Mouse (Mus musculus): Measurements from ENCODE around the gene Pdia2.

Gene Pdia2

DNA sequence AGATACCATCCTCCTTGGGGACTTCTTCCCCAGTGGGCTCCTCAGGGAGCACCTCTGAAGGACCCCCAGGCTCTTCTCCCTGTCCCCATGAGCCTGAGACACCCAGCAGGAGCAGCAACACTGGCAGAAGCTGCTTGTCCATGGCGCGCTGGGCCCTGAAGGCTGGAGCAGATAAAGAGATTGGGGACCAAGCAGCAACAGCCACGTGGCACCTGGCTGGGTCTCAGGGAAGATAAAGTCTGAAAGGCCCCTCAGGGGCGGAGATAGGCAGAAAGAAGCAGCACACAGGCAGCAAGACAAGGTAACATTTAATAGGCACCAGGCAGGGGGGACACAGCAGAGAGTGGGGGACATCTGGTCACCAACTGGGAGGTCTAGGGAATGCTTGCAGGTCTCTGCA, at the start of gene Pdia2:
Gene Pdia2, minus strand, starts transcription at position 196 of the 400 bp plus-strand sequence.
- DNase-seq (ENCODE audit: low spot score in 2 of 2): no peak

DNA sequence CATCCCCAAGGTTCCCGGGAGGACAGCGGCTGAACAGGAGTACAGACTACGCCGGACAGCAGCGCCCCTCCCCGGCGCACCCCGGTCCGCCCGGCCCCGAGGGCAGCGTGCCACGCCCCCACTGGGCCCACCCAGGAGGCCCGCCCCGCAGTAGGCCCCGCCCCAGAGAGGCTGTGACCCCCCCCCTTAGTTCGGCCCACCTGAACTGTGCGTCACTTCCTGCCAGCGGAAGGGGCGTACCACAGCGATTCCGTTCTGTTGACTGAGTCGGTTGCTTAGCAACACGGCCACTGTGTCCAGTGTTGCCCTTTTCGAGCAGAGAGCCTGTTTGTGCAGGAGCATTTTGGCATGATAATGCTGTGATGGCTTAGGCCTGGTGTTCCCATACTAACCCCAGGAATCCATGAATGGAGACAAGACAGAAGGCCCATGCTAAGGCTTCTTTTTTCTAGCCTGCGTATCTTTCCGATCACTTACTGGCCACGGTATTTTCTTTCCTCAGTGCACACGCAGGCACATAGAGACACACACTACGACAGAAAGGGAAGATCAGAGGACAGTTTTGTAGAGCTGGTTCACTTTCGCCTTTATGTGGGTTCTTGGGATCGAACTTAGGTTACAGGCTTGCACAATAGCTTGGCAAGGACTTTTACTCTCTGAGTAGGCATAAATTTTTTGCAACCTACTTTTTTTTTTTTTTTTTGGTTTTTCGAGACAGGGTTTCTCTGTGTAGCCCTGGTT, 45.4 kb upstream of the Pdia2 start, which contains the start of gene Fam234a:
Gene Fam234a, minus strand, starts transcription at position 142 of the 741 bp plus-strand sequence.
- peak; percentile 90 to 91 for DNase-seq (ENCODE audit: low spot score in 2 of 2)

DNA sequence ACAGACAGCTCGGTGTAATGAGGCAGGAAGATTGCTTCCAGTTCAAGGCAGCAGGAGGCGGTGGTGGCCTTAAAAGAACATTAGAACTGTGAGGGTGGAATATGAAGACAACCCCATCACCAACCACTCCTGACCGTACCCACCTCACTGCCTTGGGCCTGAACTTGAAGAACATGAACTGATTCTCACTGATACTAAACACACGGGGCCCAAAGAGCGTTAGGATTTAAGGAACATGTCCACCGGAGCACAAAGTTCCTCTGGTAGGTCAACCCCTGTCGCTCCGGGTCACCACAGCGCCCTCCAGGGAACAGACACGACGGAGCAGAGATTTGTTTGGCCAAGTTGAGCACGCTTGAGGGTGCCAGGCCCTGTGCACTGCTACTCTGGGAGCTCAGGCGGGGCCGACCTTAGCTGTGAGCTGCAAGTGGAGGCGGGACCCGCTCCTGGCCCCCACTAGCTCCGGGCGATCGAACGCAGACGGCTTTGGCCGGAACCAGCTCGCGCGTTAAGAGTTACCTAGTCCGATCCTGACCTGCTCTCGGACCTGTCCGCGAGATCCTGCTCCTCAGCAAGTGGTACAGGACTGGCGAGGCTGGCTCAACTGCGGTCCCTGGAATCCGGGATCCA, 44.7 kb upstream of the Pdia2 start:
- DNase-seq (ENCODE audit: low spot score in 2 of 2): peak in 1 of 2 experiments; percentile 72

DNA sequence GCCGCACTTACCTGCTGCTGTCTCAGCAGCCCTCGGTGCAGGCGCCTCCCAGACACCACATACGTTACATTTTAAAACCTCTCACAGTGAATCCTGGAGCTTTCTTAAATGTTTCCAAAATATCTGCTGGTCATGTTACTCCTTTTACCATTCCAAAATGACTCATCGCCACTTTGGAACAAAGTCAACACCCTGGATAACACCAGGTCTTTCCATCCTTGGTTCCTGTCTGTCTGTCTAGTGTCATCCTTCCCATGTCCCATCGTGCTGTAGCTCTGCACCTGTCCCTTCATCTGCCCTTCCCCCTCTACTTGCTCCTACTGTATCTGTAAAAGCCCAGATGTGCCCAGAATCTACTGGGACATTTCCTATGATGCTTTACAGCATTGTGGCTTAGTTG, 42.1 kb upstream of the Pdia2 start:
- no peak for DNase-seq (ENCODE audit: low spot score in 2 of 2)

DNA sequence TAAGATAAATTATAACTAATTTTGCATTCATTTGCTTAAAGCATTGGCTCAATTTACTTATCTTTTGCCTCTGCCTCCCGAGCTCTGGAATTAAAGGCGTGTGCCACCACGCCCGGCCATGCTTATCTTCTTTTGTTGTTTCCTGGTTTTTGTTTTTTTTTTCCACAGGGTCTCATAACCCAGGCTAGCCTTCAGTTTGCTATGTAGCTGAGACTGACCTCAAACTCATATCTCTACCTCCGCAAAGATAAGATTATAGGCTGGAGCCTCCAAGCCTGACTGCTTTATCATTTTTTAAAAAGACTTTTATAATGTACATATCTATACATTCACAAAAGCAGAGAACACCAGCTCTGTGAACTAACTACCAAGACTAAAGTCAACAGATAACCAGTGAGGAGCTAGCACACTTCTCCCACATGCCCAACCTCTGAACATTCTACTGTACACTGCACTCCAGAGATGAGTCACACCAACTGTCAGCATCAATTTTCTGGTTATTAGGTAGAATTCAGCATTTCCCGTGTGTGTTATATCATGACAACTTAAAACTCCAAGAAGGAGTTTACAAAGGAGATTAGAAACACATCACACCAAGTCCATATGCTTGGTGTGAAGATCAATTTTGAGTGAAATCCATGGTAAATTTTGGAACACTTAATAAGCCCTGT, 41.4 kb upstream of the Pdia2 start:
- no peak for DNase-seq (ENCODE audit: low spot score in 2 of 2)

DNA sequence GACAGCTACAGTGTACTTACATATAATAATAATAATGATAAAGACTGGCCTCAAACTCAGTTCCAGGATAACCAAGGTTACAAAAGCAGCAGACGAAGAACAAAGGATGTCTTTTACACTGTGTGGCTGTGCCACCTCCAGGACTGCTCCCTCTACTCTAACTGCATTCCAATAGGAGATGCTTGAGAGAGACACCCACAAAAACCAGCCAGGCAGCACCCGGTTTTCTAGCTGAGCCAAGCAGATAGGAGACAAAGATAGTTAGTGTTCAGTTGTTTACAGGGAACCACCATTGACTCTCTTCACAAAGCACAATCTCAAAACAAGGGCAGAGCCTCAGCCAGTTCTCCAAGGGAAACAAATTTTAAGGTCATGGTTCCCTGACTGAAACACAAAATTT, 40.7 kb upstream of the Pdia2 start:
- DNase-seq (ENCODE audit: low spot score in 2 of 2): no peak

DNA sequence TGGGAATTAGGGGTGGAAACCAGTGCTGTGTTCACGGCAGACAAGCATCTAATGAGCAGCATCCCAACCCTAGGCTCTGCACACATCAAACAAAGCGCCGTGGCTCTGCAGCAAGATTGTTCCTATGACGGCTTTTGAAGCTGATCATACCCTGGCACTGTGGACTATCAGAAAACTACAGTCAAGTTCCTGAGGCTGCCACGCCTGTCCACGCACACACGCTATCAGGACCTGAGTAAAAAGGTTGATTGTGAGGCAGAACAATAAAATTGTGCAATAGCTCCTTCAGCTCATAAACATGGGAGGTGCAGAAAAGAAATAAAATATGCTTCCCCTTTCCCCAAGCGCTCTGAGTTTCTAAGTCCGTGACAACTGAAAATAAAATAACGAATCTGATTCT, 38.8 kb upstream of the Pdia2 start:
- DNase-seq (ENCODE audit: low spot score in 2 of 2): no peak

DNA sequence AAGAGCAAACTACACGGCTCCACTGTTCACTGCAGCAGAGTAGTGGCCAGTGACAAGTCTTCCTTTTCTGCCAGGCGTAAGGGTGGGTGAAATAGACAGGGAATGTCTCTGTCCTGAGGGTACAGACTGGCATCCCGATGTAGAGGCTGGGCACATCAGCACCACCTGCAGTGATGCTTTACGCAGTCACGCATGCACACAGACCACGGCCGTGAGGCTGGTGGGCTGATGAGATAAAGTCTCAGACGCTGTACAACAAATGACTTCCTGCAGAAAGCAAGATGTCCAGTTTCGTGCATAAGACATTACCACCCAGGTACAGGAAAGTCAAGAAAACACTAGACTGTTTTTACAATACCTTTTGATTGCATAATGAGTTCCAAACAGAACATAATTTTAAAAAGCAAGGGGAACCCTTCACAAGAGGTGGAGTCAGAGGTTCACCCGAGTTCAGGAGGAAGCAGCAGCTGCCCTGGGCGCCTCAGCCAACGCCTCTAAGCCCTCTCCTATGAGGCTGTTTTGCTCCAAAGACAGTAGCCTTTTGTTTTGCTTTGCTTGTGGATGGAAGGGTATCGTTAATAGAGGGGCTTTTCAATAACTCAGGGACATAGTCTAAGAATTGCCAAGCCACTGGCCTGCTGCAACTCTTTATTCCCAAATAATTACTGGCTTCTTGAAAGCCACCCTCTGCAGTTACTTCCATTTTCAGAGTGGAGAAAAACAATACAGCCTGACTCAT, 36.4 kb upstream of the Pdia2 start:
- no peak for DNase-seq (ENCODE audit: low spot score in 2 of 2)

DNA sequence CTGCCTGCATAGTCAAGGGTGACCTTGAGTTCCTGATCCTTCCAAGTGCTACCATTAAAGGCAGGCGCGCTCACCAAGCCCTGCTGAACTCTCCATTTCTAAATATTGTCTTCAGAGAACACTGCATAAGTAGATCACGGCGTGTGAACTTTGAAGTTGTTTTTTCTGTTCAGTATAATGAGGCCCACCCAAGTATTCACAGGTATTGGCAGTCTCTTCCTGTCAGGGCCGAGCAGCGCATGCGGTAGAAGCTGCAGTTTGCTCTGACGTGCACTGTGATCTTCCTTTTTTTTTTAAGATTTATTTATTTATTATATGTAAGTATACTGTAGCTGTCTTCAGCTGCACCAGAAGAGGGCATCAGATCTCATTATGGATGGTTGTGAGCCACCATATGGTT, 35.5 kb upstream of the Pdia2 start:
- peak; percentile 9 to 19 for DNase-seq (ENCODE audit: low spot score in 2 of 2)

DNA sequence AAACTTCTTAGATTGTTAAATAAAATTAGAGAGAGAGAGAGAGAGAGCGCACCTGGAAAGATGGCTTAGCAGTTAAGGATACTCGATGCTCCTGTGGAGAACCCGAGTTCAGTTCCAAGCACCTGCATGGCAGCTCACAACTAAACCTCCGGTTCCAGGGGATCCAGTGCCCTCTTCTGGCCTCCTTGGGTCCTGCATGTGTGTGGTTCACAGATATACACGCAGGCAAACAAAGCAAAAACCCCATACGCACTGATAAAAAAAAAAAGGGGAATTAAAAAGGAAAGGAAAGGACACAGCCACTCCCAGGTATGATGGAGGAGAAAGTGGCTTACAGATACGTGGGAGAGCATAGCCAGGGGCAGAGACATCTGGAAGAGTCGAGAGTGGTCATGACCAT, 34.0 kb upstream of the Pdia2 start:
- DNase-seq (ENCODE audit: low spot score in 2 of 2): no peak

DNA sequence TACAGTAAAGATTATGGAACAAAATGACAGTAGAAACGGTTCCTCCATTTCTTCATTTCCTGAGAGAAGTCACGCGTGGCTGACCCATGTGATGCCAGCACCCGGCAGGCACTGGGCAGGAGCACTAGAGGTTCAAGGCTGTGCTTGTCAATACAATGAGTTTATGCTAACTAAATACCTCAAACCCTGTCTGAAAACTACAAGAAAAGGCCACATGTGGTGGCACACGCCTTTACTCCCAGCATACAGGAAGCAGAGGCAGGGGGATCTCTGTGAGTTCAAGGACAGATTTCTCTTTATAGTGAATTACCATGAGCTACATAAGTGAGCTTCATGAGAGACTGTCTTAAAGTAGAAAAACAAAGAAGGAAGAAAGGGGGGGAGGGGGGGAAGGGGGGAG, 32.3 kb upstream of the Pdia2 start:
- no peak for DNase-seq (ENCODE audit: low spot score in 2 of 2)

DNA sequence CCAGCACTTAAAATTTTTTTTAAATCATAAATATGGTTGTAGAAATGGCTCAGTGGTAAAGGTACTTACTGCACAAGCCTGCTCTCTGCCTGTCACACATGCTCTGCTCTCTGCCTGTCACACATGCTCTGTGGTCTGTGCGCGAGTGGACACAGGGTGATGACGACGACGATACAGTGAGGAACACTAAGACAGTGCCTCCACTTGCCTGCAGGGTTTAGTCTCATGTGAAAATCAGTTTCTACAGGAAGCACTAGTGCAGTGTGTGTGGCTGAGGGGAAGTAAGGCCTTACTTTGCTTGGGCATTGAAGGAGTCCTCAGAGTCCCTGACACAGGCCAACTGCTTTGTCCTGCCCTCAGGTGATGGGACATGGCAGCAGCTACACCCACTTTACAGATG, 30.9 kb upstream of the Pdia2 start:
- peak; percentile 37 to 42 for DNase-seq (ENCODE audit: low spot score in 2 of 2)

DNA sequence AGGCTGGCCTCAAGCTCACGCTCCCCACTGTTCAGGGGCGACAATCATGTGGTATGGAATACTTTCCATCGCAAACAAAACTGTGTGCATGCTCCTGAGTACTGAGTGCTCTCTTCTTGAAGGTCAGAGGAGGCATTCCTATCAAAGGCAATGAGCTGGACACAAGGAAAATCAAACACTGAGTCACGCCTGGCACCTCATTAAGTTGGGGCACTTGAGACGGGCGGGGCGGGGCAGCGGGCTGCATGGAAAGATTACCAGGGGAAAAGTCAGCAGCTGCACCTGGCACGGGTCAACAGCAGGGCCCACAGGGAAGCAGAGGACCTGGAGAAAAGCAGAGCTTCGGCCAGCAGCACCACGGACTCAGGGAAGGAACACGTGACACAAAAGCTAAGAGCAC, 26.3 kb upstream of the Pdia2 start:
- no peak for DNase-seq (ENCODE audit: low spot score in 2 of 2)

DNA sequence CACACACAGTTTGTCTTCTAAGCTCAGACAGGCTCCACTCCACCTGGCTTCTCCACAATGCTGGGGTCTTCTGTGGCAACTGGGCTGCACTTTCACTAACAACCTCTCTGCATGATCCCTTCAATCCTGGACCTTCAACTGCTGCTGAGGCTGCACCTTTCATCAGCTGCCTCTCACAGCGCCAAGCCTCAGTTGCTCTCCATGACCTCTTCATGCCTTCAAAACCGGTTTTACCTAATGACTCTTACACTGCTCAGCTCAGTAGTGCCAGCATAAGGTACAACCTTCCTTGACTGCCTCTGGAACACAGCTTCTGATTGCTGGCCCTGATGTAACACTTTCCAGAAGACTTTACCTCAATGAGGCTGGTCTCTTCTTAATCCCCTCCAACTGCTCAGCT, 22.6 kb upstream of the Pdia2 start:
- no peak for DNase-seq (ENCODE audit: low spot score in 2 of 2)

DNA sequence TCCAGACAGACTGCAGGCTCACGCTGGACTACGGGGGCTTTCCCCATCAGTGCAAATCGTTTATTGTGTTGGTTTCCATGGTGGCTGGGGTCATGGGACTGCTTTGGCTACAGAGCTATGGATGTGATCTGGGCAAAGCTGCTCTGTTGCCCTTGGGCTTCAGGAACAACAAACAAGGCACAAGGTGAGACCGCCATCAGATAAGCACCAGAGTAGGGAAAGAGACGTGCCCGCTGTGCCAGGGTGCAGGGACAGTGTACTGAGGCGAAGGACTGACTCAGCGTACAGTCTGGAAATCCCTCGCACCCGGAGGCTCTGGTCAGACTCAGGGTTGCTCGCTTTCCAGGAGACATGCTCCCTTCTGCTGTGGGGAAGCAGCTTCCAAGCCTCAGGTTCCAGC, 13.8 kb upstream of the Pdia2 start:
- no peak for DNase-seq (ENCODE audit: low spot score in 2 of 2)

DNA sequence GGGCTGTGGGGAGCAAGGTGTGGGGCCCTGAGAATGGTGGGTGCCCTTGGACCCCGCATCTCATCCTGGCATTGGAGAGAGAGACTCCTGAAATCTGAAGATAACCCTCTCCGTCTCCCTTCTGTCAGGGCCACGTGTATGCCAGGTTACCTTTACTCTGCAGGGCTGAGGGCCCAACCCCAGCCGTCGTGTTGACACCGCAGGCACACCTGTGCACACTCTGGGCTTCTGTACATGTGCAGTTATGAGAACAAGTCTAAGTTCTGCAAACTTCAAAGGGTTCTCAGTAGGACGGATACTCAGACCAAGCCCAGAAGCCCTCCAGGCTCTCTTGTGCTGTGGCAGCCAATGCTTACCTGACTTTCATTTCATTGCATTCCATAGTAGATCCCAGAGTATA, 13.4 kb upstream of the Pdia2 start:
- no peak for DNase-seq (ENCODE audit: low spot score in 2 of 2)

DNA sequence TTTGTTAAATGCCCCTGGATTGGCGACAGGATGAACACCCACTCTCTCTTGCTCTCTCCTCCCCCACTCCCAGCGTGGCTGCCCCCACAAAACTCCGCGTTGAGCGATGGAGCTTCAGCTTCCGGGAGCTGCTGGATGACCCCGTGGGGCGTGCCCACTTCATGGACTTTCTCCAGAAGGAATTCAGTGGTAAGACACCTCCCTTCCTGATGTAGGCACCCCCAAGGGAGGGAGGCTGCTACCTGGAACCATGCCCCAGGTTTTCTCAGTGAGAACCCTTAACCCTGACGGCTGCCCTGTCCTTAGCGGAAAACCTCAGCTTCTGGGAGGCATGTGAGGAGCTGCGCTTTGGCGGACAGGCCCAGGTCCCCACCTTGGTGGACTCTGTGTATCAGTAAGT, 8.8 kb upstream of the Pdia2 start, which contains the start of gene Arhgdig:
Gene Arhgdig, minus strand, starts transcription at position 101 of the 400 bp plus-strand sequence.
- no peak for DNase-seq (ENCODE audit: low spot score in 2 of 2)

DNA sequence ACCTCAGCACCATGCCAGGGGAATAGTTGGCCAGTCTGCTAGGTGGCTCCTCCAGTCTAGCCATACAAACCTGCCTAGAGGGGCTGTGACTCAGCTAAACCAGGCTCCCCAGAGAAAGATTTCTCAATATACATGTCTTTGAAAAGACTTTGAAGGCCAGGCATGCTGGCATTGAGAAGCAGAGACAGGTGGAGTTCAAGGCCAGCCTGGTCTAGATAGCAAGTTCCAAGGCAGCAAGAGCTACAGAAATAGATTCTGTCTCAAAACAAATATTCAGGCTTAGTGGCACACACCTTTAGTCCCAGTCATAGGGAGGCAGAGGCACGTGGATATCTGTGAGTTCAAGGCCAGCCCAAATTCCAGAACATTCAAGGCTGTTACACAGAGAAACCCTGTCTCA, 7.5 kb upstream of the Pdia2 start:
- no peak for DNase-seq (ENCODE audit: low spot score in 2 of 2)

DNA sequence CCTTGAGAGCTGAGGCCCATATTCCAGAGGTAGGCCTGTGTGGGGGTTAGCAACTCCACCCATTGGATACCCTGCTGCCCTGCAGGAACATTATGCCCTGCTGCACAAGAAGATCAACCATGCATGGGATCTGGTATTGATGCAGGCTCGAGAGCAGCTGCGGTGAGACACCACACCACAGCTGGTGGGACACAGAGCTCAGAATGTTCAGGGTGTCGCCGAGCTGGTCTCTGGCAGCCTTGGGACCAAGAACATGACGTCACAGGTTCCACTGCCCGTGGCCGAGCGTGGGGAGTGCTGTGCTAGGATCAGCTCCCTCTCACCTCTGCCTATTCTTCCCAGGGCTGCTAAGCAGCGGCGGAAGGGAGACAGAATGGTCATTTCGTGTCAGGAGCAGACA, 5.9 kb upstream of the Pdia2 start:
- DNase-seq (ENCODE audit: low spot score in 2 of 2): no peak

DNA sequence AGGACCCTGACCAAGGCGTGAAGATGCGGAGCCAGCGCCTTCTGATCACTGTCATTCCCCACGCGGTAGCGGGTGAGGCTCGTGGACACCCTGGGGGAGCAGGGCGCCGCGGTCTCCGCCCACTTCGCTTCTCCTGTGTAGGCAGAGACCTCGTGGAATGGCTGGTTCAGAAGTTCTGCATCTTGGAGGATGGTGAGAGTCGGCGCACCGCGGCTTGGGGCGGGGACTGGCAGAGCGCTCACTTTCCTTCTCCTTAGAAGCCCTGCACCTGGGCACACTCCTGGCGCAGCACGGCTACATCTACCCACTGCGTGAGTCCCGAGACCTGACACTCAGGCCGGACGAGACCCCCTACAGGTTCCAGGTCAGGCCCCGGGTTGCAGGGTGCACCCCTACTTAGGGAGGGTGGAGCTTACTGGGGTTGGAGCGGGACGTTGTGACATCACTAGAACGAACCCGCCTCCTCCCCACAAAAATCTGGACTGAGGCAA, 4.5 kb upstream of the Pdia2 start:
- DNase-seq (ENCODE audit: low spot score in 2 of 2): no peak

DNA sequence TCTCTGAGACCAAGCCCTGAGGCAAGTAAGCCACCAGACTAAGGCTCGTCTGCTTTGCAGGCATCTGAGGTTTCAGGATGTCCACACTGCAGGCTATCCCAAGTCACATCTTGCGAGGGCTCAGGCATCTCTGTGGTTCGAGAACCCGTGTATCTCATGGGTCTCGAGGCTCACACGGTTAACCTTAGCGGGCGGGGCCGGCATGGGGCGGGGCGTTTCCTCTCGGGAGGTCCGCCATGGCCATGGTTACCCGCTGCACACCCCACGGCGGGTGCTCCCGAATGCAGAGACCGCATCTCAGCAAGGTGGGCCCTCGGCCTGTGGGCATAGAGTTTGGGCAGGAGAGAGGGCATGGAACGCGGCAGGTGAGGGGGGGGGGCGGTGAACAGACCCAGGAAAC, 3.9 kb upstream of the Pdia2 start, which contains the start of gene Rgs11:
Gene Rgs11, plus strand, starts transcription at position 215 of the 400 bp plus-strand sequence.
- DNase-seq (ENCODE audit: low spot score in 2 of 2): peak; percentile 20 to 26

DNA sequence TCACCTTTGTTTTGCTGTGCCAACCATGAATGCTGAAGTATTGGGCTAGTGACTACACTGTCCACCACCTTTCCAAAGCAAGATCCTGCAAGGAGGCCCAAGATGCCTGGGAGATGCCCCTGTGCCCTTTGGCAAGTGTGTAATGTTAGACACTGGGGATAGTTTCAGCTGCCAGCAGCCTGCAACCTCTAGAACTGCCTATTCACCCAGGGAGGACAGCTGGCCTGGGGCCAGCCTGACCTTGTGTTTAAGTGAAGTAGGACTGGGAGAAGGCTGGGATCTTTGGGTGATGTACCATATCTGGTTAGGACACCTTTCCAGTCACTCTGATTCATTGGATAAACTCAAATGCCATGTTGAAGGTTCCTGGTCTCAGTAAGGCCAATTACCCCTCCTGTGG, 3.1 kb upstream of the Pdia2 start:
- no peak for DNase-seq (ENCODE audit: low spot score in 2 of 2)
